Mouse (Mus musculus): ENCODE data around the gene Trim56.

The Trim56 gene

DNA sequence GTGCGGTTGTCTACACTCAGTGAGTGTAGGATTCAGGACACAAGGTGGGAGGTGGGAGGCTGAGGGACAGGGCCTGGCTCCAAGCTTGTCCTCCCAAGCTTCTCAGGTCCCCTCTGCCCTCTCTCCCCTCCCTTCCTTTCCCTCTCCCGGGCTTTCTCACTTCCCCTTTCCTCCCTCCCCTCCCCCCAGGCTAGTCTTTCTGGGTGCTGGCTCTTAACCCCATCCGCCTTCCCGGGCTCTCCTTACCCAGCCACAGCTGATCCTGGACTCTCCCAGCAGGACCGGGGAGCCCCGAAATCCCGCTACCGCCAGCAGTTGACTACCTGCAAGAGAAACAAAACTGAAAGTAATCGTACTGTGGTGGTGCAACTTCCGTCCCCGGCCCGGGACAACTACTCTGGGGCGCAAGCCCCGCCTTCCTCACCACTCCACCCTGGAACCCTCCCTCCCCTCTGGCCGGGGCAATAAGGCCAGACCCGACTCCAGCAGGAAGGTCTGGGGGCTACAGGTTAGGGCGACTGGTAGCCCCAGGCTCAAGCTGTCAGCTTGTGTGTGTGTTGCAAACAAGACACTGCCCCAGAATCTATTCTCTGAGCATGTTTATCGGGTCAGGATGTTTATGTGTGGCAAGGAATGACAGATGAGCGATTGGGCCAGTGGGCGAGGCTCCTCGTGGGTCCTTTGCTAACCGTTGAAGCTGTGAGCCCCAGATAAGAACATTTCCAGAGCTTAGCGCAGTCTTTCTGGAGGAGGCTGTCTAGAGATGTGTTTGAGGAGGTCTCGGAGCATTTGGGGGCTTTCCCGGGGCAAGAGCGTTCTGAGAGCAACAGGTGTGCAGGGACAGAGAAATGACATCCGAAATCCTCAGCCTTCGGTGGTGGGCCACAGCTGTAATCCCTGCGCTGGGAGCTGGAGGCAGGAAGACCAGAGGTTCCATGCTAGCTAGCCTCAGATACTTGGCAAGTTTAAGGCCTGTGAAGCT, at the start of gene Trim56:
Trim56 (minus strand) TSS at position 344 of the 982 bp plus-strand sequence.
- 18% methylated on average over 29 of the region's 29 CpGs for WGBS

DNA sequence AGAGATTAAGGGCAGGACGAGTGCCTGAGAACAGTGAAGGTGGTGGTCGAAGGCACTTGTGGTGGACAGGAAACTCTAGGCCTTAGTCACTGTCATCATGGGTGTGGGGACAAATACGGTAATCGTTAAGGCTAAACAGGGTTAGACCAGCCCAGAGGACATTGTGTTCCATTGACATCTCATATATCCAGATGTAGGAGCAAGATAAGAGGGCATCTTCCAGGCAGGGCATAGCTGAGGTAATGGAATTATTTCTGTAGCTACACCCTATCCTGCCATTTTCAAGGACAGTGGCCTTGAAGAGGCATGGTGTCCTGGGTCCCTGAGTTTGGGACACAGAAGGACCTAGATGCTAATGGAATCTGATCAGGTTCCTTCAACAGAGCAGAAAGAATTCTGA, 45.8 kb upstream of the Trim56 start:
- WGBS, result 77% methylated on average over 4 of the region's 4 CpGs

DNA sequence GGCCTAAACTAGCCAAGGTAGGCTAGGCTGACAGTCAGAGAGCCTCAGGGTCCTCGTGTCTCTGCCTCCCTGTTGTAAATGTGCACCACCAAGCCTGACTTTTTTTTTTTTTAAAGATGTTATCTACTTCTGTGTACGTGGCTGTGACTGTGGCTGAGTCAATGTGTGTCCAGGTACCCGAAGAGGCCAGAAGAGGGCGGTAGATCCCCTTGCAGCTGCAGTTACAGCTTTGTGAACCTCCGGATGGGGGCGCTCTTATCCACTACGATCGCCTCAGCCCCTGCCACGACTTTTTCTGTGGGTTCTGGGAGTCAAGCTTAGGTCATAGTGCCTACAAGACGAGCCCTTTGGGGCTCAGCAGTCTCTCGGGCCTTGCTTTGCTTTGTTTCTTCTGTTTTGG, 43.5 kb upstream of the Trim56 start:
- 43% methylated on average over 11 of the region's 11 CpGs for WGBS

DNA sequence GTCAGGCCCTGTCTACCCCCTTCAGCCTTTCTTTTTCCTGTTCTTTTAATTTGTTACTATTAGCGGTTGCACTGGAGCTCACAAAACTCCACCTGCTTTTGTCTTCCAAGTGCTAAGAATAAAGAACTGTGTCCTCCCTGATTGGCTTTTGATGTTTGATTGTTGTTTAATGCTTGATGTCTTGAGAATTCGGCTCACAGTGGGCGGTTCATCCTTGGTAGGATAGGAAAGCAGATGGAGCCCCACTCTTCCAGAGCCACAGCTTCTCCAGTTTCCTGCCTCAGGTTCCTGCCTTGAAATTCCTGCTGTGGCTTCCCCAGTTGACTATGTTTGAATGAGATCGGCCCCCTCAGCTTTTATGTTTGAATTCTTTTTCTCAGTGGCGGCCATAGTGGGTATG, 37.3 kb upstream of the Trim56 start:
- WGBS, result 90% methylated on average over 5 of the region's 5 CpGs

DNA sequence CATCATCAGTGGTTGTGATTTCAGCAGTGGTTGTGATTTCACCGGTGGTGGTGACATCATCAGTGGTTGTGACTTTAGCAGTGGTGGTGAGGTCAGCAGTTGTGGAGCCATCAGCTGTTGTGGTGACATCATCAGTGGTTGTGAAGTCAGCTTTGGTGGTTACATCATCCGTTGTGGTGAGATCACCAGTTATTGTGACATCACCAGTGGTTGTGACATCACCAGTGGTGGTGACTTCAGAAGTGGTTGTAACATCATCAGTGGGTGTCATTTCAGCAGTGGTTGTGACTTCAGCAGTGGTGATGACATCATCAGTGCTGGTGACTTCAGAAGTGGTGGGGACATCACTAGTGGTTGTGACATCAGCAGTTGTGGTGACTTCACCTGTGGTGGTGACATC, 36.6 kb upstream of the Trim56 start:
- 64% methylated on average over 2 of the region's 2 CpGs for WGBS

DNA sequence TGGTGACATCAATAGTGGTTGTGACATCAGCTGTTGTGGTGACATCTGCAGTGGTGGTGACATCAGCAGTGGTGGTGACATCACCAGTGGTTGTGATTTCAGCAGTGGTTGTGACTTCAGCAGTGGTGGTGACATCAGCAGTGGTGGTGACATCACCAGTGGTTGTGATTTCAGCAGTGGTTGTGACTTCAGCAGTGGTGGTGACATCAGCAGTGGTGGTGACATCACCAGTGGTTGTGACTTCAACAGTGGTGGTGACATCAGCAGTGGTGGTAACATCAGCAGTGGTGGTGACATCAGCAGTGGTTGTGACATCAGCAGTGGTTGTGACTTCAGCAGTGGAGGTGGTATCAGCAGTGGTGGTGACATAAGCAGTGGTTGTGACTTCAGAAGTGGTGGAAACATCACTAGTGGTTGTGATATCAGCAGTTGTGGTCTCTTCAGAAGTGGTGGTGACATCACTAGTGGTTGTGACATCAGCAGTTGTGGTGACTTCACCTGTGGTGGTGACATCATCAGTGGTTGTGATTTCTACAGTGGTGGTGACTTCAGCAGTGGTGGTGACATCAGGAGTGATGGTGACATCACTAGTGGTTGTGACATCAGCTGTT, 33.4 kb upstream of the Trim56 start, which contains the start of gene Muc3:
Muc3 (minus strand) TSS at position 51 of the 611 bp plus-strand sequence.

DNA sequence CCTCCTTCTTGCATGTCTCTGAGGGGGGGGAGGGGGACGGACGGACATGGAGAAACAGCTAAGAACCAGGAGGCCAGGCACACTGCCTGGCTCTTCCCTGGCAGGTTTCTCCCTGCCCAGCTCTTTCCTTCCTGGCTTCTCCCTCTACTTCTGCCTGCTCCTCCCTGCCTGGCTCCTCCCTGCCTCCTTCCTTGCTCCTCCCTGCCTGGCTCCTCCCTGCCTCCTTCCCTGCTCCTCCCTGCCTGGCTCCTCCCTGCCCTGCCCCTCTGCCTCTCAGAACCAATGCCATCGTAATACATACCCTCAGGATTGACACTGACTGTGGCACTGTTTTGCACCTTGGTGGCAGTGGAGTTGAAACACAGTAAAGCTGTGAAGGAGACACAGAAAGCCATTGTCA, 24.8 kb upstream of the Trim56 start:
- WGBS, result 47% methylated on average over 3 of the region's 3 CpGs

DNA sequence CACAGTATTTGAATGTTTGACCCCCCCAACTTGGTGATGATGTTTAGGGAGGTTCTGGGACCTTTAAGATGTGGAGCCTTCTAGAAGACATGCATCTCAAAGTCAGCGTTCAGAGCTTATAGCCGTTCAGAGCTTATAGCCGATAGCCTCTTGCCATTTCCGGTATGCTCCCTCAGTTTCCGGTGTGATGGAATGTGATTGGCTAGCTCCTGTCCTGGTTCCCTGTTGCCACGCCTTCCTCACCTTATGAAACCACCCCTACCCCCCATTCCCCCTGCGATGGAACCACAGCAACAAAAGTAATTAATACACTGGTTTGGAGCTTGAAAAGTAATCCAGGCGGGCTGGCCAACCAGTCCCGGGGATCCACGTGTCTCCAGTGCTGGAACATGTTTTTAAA, 23.0 kb upstream of the Trim56 start:
- 87% methylated on average over 10 of the region's 10 CpGs for WGBS

DNA sequence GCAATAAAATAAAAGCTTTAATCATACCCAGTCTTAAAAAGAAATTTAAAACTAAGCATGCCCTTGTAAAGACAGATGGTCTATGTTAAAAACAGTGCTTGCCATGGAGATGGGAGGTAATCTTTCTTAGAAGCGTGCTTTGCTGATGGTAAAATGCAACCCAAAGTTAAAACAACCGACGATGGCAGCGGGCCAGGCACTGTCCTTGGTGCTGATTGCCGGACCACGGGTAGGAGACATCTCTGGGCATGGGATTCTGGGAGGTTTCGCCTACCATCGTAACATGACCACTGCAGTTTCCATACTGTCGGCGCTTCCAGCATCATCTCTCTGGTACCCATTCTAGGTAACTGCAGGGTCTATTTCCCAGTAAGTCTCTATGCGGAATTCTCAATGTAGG, 18.9 kb upstream of the Trim56 start:
- 29% methylated on average over 11 of the region's 11 CpGs for WGBS

DNA sequence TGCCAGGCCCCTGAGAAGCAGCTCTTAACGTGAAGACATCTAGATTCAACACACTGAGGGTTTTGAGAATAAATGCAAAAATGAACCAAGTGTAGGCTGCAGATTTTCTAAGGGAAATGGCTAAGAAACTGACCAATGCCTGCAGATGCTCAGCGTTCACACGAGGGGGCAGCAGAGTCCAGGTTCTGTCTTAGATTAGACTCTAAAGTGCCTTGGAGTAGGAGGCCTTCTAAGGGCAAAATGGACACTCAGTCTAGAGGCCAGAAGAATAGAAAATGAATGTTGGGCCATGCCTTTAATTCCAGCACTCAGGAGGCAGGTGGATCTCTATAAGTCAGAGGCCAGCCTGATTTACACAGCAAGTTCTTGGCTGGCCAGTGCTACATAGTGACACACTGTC, 15.5 kb upstream of the Trim56 start:
- WGBS, result 0% methylated on average over 3 of the region's 3 CpGs

DNA sequence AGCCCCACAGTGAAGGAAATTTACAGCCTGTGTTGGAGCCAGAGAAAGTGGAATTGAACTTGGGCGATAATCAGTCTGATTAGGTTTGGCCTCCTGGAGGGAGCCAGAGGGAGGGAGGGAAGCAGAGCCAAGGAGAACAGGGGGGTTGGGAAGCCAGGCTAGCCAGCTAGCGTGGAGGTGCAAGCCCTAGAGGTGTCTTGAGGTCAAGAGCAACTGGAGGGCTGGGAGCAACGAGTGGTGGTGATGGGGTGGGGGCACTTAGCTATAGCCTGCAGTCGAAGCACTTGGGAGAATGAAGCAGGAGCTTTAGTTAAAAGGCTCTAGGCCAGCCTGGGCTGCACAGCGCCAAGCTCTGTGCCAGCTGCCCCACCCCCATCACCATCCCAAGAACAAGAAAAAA, 13.3 kb upstream of the Trim56 start:
- WGBS, result 37% methylated on average over 5 of the region's 5 CpGs

DNA sequence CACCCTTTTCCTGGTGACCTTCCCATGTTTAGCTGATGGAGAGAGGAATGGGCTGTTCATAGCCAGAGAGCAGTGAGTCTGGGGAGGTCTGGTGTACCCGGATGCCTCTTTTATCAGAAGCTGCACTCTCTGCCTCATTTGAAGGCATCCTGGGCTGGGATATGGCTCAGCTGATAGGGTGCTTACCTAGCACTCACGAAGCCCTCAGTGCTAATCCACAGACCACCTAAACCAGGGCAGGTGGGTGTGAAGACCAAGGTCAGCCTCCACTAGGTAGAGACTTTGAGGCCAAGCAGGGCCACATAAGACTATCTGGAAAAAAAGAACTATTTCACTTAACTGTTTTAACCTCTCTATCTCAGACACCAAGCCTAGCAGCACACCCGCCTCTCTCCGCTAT, 7.5 kb upstream of the Trim56 start:
- 84% methylated on average over 4 of the region's 4 CpGs for WGBS

DNA sequence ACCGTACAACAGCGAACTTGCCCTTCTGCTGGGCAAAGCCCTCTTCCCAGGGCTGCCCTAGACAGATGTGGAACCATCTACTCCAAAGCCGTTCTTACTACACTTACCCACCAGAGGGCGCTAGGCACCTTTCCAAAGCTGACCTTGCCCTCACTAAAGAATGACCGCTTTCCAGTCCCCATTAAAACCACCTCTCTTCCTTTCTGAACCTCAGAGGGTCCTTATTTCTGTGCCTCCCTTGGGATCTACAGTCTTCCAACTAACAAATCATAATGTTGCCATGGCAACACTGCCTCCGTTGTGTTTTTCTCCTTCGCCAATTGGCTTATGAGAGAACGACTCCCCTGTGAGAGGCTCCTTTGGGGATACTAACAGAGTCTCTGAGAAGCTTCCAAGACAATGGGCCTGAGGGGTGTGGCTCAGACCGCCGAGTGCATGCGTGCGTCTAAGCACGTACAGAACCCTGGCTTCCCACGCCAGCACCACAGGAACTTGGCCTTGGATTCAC, 6.7 kb upstream of the Trim56 start:
- 9% methylated on average over 14 of the region's 14 CpGs for WGBS

DNA sequence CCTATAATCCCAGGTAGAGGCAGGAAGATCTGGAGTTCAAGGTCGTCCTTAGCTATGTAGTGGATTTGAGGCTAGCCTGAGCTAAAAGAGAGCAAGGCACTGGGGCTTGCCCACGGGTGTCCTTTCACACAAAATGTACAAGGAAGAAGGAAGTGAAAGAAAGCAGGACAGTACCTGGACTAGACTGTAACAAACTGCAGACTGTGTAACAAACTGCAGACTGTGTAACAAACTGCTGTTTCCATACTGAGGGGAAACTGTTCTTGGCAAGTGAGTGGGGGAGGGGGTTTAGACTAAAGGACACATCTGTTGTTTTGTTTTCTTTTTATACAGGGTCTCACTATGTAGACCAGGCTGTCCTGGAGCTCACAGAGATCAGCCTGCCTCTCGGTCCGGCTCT, 5.3 kb upstream of the Trim56 start:
- 77% methylated on average over 4 of the region's 4 CpGs for WGBS

DNA sequence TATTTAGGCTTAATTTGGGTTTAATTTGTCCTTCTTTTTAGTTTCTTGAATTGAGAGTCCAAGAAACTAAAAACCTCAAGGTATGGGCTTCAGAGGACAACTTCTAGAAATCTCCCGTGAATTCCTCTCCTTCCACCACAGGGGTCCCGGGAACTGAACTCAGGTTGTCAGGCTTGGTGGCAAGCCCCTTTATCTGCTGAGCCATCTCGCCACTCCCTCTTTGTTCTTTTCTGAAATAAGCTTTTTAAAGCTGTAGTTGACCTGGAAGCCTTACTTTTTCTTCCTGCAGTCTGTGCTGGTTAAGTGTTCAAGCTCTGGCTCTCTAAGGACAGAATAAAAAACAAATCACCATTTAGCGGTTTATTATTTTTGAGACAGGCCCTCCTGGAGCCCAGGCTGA, 2.9 kb upstream of the Trim56 start:
- WGBS, result 88% methylated on average over 4 of the region's 4 CpGs

DNA sequence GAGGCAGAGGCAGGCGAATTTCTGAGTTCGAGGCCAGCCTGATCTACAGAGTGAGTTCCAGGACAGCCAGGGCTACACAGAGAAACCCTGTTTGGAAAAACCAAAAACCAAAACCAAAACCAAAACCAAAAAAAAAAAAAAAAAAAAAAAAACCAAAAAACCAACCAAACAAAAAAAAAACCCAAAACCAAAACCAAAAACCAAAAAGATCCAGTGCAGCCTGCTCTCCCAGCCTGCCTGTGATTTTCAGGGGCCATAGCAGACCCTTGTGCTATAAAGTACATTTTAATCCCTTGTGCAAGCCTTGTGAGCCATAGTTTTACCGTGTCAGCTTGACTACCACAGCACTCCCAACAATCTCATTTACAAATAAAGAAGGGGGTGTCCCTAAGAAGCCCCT, 2.0 kb upstream of the Trim56 start:
- 91% methylated on average over 3 of the region's 3 CpGs for WGBS

DNA sequence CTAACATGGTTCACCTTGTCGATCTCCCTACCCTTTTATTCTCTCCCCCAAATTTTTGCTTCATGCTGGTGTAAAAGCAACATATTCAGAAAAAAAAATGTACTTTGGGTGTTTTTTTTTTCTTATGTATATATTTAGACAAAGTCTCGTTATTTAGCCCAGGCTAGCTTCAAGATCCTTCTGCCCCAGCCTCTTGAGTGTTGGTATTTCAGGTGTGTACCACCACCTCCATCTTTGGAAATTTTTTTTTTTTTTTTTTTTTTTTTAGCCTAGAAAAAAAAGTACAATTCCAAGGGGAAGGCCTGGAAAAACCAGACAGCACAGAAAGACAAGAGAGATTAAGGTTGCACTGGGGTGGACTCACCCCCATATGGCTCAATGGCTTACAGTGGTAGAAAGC, 978 bp upstream of the Trim56 start:
- 88% methylated on average over 2 of the region's 2 CpGs for WGBS

DNA sequence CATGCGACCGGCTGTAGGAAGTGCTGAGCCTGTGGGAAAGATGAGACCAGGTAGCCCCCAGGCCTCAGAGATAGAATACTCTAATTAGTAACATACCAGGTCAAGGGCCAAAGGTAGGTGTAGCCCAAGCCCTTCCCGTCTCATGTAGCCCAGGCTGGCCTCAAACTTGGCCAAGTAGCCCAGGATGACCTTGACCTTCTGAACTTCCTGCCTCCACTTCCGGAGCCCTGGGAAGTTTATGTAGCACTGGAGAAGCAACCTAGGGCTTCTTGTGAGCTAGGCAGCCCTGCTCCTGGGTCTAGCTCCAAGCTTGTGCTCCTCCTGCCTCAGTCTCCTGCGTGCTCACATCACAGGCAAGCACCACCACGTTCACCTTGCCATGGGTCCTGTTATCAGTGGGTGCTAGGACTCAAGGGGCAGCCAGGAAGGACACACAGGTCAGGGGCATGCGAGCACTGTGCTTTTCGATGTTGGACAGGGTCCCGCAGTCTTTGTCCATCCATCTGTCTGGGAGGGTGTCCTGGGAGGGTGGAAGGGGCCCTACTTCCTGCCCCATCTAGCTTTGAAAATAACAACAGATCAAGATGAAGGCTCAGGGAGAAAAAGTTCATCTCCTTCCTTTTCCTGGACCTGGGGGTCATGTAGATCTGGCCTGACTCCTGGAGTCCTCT, 983 bp downstream of the Trim56 start:
- 76% methylated on average over 9 of the region's 9 CpGs for WGBS

DNA sequence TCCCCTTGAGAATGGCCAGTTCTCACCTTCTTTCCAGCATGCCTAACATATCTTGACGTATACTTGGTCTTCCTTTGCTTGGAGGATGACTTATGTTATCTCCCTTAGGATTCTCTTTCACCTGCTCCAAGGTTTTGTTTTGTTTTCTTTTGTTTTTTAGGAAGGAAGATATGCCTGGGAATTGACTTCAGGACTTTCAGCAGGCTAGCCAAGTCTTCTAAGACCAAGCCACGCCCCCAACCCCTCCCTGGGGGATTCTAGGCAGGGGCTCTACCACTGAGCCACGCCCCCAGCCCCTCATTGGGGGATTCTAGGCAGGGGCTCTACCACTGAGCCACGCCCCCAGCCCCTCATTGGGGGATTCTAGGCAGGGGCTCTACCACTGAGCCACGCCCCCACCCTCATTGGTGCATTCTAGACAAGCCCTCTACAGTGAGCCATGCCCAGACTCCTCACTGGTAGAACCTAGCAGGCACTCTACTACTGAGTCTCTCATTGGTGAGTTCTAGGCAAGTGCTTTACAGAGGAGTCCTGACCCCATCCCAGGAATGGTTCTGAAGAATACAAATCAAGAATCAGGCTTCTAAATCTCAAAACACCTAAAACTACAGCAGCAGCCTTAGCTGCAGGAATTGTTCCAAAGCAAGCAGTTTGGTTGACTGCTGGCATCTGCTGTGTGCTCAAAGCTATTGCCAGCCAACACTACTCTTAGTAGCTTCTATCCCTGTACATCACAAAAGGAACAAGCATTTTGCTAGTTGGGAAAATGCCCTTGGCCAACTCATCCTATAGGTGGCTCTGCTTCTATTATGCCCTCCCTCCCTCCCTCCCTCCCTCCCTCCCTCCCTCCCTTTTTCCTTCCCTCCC, 4.2 kb downstream of the Trim56 start:
- 89% methylated on average over 5 of the region's 5 CpGs for WGBS

DNA sequence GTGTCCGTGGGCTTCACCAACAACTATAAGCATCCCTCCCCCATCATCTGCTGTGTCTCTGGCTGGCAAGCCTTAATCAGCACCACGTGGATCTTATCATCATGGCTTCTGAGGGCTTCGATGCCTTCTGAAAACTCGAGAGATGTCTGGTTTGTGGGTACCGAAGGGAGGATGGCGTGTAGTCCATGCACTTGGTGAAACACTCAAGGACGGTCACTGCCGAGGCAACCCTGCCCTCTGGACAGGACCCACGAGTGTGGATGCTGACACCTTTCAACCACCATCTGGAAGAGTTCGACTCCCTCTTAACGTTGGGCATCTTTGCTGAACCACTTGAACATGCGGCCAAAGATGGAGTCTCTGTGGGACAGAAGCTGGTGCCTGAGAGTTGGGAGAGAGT, 5.1 kb downstream of the Trim56 start:
- WGBS, result 93% methylated on average over 12 of the region's 12 CpGs

DNA sequence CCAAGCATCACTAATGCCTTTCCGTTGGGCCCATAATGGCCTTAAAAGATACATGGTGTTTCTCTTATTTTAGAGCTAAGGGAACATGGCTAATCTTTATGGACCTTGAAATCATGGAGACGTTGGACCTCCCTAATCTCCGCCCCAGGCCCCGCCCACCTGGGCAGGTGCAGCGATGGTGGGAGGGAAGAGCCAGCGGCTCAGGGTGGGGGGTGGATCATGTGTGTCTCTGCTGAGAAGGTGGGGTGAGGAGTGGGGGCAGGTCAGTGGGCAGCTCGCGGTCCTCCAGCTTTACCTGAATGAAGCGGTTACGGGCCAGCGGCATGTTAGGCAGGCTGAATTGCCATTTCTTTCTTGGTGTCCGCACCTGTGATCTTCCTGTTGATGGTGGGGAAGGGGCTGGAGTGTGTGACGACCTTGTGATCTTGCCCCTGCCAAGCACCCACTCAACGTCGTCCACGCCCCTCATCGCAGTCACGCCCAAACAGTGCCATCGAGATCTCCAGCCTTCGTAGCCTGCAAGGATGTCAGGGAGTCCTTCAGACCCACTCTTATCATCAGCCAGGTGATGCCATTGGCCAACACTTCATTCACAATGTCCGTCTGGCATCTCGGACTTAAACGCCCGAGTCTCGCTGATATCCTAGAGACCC, 5.9 kb downstream of the Trim56 start:
- WGBS, result 67% methylated on average over 25 of the region's 25 CpGs
